Mouse (Mus musculus) ES-E14 (cell line): ENCODE measurements around the gene Poc1a.

Experiments
- CHD2 ChIP-seq: IDR thresholded peaks from 2 replicates; pipeline ENCODE4 v1.6.1; 2014; ENCODE audit warnings: mild to moderate bottlenecking, low read depth, low read length, inconsistent platforms
- HCFC1 ChIP-seq: IDR thresholded peaks from 2 replicates; pipeline ENCODE4 v1.6.1; 2012; ENCODE audit warnings: low read length, inconsistent platforms, borderline replicate concordance; ENCODE audit not compliant: insufficient read depth
- ZC3H11A ChIP-seq: IDR thresholded peaks from 2 replicates; pipeline ENCODE4 v1.6.1; 2012; ENCODE audit warnings: low read depth, mild to moderate bottlenecking, inconsistent platforms, low read length, borderline replicate concordance

- TF ChIP-seq CHD2 (no peak), ZC3H11A (no peak), HCFC1 (no peak)
These were observed 7.1 kb upstream of the Poc1a start for GRCm38 (mm10) chr9:106273791-106274190.
